Mouse (Mus musculus): ENCODE results near the gene Mynn.

The Mynn gene

GRCm38 (mm10) chr3:30644207-30644606, 42.3 kb downstream of the Mynn start, which contains the start of gene Lrriq4:
Gene Lrriq4, plus strand, starts transcription at chr3:30644507.
- no peak for DNase-seq (ENCODE audit: low spot score)

- DNase-seq (ENCODE audit: low spot score): no peak
Measured at GRCm38 (mm10) chr3:30646761-30647160, 44.9 kb downstream of the Mynn start.

GRCm38 (mm10) chr3:30647440-30648090, 45.7 kb downstream of the Mynn start, which contains the start of gene Lrrc34:
Gene Lrrc34, minus strand, starts transcription at chr3:30647869.
- DNase-seq (ENCODE audit: low spot score): peak; percentile 43

GRCm38 (mm10) chr3:30648466-30648865, 46.6 kb downstream of the Mynn start:
- DNase-seq (ENCODE audit: low spot score): no peak

- peak; percentile 46 for DNase-seq (ENCODE audit: low spot score)
Measured at GRCm38 (mm10) chr3:30650062-30650841, 48.4 kb downstream of the Mynn start.

- no peak for DNase-seq (ENCODE audit: low spot score)
Measured at GRCm38 (mm10) chr3:30655937-30656336, 54.1 kb downstream of the Mynn start.

- DNase-seq (ENCODE audit: low spot score): no peak
Measured at GRCm38 (mm10) chr3:30658486-30658885, 56.6 kb downstream of the Mynn start.
